Mouse (Mus musculus): ENCODE measurements around the gene Gtpbp1.

- TF ChIP-seq CTCF (IDR thresholded peaks at IDR 0.05; ENCODE audit: control insufficient read depth, insufficient read depth, insufficient replicate concordance, low read depth, low read length) (no peak), POLR2A (IDR thresholded peaks at IDR 0.05; ENCODE audit: control insufficient read depth, low read depth, low read length) (no peak)
Measured at GRCm38 (mm10) chr15:79697558-79698187, 7.0 kb downstream of the Gtpbp1 start.
